Mouse (Mus musculus): ENCODE measurements at regions not wholly inside any gene's neighbourhood (a gene's known extent, or its start where the extent isn't known, plus 50 kb on each side); places are given as distances from the start of the nearest gene placed in this dataset.

- Histone ChIP-seq H3K9me3 (ENCODE audit: control insufficient read depth, low read length) (no peaks in the 10 kb centered on the region), H3K27ac (ENCODE audit: low read depth, low read length) (no peak overlapping the region), H3K4me1 (ENCODE audit: control insufficient read depth, insufficient read depth, low read length) (peaks cover 10% of the 10 kb centered on the region; the same call in 1 of the 2 replicates), H3K9ac (ENCODE audit: low read length) (no peak overlapping the region), H3K27me3 (ENCODE audit: control insufficient read depth, insufficient read depth, low read length) (no peaks in the 10 kb centered on the region), H3K4me3 (ENCODE audit: low read depth, low read length) (no peak overlapping the region), H3K4me2 (ENCODE audit: low read depth) (no peak overlapping the region), H3K36me3 (ENCODE audit: control insufficient read depth, insufficient read depth, low read length) (no peaks in the 10 kb centered on the region)
- 67% methylated on average over 3 of the region's 3 CpGs for WGBS
- ATAC-seq (ENCODE audit: insufficient read depth, low FRiP score, low TSS enrichment) = no peak
- no peak for DNase-seq (ENCODE audit: low spot score)
These were observed 356.8 kb upstream of the Cited2 start for GRCm38 (mm10) chr10:17366042-17366740.

DNA sequence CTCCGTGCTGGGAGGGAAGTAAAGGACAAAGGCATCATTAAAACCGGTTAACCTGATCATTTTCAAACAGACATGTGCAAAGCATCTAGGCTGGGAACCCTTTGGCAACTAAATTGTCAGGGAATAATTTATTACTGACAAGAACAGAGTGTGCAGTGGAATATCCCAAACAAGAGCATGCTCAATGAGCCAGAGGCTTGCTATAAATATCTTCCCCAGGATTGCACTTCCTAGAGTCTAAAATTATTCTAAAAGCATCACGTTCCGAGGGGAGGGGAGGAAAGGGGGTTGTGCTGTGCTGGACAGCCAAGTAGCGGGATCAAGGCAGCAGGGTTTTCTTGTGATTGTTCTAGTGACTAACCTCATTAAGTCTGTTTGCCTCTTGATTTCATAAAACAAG, 356.0 kb upstream of the Cited2 start:
- H3K9ac ChIP-seq (ENCODE audit: low read length) = no peak overlapping the region
- peak; percentile 89 for ATAC-seq (ENCODE audit: insufficient read depth, low FRiP score, low TSS enrichment)
- no peak overlapping the region for H3K4me3 ChIP-seq (ENCODE audit: low read depth, low read length)
- 5% methylated on average over 5 of the region's 5 CpGs for WGBS
- H3K36me3 ChIP-seq (ENCODE audit: control insufficient read depth, insufficient read depth, low read length) = no peaks in the 10 kb centered on the region
- peak; percentile 20 for DNase-seq (ENCODE audit: low spot score)
- H3K4me2 ChIP-seq (ENCODE audit: low read depth) = no peak overlapping the region
- H3K27ac ChIP-seq (ENCODE audit: low read depth, low read length) = peak overlapping the region; percentile 44; the same call in 1 of the 2 replicates
- peaks cover 10% of the 10 kb centered on the region; the same call in 1 of the 2 replicates for H3K4me1 ChIP-seq (ENCODE audit: control insufficient read depth, insufficient read depth, low read length)
- no peaks in the 10 kb centered on the region for H3K27me3 ChIP-seq (ENCODE audit: control insufficient read depth, insufficient read depth, low read length)
- no peaks in the 10 kb centered on the region for H3K9me3 ChIP-seq (ENCODE audit: control insufficient read depth, low read length)

GRCm38 (mm10) chr10:17367430-17367829, 355.6 kb upstream of the Cited2 start:
- DNase-seq (ENCODE audit: low spot score) = no peak
- peak overlapping the region; percentile 44; the same call in 1 of the 2 replicates for H3K27ac ChIP-seq (ENCODE audit: low read depth, low read length)
- H3K9ac ChIP-seq (ENCODE audit: low read length) = no peak overlapping the region

DNA sequence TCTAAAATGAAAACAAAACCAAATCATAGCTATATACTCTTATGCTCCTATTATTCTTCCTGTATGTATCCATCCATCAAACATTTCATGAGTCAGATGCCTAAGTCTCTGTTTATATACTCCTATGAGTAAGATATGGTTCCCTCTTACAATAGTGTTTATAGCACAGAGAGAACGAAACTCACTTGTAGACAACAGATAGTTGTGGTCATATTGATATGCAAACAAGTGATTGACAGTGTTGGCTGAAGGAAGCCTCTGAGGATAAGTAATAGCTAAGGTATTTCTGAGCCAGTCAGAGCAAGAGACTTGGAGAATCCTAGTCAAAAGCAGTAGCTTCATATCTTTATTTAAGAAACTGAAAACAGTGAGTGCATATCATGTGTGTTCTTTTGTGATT, 354.4 kb upstream of the Cited2 start:
- WGBS = 86% methylated on average over 1 of the region's 1 CpGs
- no peak for ATAC-seq (ENCODE audit: insufficient read depth, low FRiP score, low TSS enrichment)
- H3K27me3 ChIP-seq (ENCODE audit: control insufficient read depth, insufficient read depth, low read length) = no peaks in the 10 kb centered on the region
- H3K4me2 ChIP-seq (ENCODE audit: low read depth) = no peak overlapping the region
- no peak overlapping the region for H3K9ac ChIP-seq (ENCODE audit: low read length)
- H3K27ac ChIP-seq (ENCODE audit: low read depth, low read length) = no peak overlapping the region
- peaks cover 10% of the 10 kb centered on the region; the same call in 1 of the 2 replicates for H3K4me1 ChIP-seq (ENCODE audit: control insufficient read depth, insufficient read depth, low read length)
- H3K9me3 ChIP-seq (ENCODE audit: control insufficient read depth, low read length) = no peaks in the 10 kb centered on the region
- no peak overlapping the region for H3K4me3 ChIP-seq (ENCODE audit: low read depth, low read length)
- no peaks in the 10 kb centered on the region for H3K36me3 ChIP-seq (ENCODE audit: control insufficient read depth, insufficient read depth, low read length)
- no peak for DNase-seq (ENCODE audit: low spot score)

More at GRCm38 (mm10) chr10:17367430-17367829, 355.6 kb upstream of the Cited2 start:
- Histone ChIP-seq H3K9me3 (ENCODE audit: control insufficient read depth, low read length) (no peaks in the 10 kb centered on the region), H3K4me3 (ENCODE audit: low read depth, low read length) (no peak overlapping the region), H3K36me3 (ENCODE audit: control insufficient read depth, insufficient read depth, low read length) (no peaks in the 10 kb centered on the region), H3K4me2 (ENCODE audit: low read depth) (no peak overlapping the region), H3K4me1 (ENCODE audit: control insufficient read depth, insufficient read depth, low read length) (peaks cover 10% of the 10 kb centered on the region; the same call in 1 of the 2 replicates), H3K27me3 (ENCODE audit: control insufficient read depth, insufficient read depth, low read length) (no peaks in the 10 kb centered on the region)
- peak; percentile 63 for ATAC-seq (ENCODE audit: insufficient read depth, low FRiP score, low TSS enrichment)

DNA sequence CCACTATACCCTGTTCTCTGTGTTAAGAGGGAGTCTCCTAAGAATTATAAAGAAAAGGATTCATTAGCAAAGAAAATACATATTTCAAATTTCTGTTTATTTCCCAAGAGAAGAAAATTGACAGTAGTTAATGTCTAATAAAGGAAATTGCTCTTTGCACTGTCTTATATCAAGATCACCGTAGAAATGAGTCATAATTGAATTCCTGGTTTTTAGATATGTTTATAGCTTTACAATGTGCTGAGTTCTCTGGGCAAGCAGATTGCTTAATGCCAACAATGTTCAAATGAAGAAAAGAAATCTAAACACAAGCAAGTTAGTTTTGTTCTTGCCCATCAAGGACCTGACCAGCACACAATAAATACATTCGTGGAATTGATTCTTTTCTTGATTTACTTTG, 350.1 kb upstream of the Cited2 start:
- DNase-seq (ENCODE audit: low spot score) (no peak), ATAC-seq (ENCODE audit: insufficient read depth, low FRiP score, low TSS enrichment) (no peak)
- Histone ChIP-seq H3K27ac (ENCODE audit: low read depth, low read length) (no peak overlapping the region), H3K9ac (ENCODE audit: low read length) (no peak overlapping the region), H3K4me2 (ENCODE audit: low read depth) (no peak overlapping the region), H3K4me3 (ENCODE audit: low read depth, low read length) (no peak overlapping the region), H3K9me3 (ENCODE audit: control insufficient read depth, low read length) (no peaks in the 10 kb centered on the region), H3K27me3 (ENCODE audit: control insufficient read depth, insufficient read depth, low read length) (no peaks in the 10 kb centered on the region), H3K36me3 (ENCODE audit: control insufficient read depth, insufficient read depth, low read length) (no peaks in the 10 kb centered on the region), H3K4me1 (ENCODE audit: control insufficient read depth, insufficient read depth, low read length) (no peaks in the 10 kb centered on the region)
- WGBS = 76% methylated on average over 2 of the region's 2 CpGs

DNA sequence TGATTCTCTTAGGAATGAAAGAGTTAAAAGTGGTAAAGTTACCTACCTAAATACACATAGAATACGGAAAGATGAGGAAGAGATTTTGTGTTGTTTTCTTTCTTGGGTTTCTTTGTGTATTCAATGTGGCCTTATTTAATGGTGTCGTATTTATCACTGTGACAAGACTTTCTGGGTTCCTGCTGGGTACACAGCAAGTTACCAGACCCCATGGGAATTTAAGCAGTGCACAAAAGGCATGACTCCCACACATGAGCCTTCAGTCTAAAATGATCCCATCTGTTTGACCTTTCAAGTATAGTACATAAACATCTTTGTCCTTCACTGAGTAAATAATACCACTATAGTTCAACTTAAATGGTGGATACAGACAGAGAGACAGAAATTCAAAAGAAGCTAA, 349.0 kb upstream of the Cited2 start:
- 25% methylated on average over 2 of the region's 2 CpGs for WGBS
- no peak overlapping the region for H3K4me2 ChIP-seq (ENCODE audit: low read depth)
- H3K36me3 ChIP-seq (ENCODE audit: control insufficient read depth, insufficient read depth, low read length) = no peaks in the 10 kb centered on the region
- no peaks in the 10 kb centered on the region for H3K9me3 ChIP-seq (ENCODE audit: control insufficient read depth, low read length)
- no peak for DNase-seq (ENCODE audit: low spot score)
- ATAC-seq (ENCODE audit: insufficient read depth, low FRiP score, low TSS enrichment) = no peak
- H3K27ac ChIP-seq (ENCODE audit: low read depth, low read length) = no peak overlapping the region
- H3K9ac ChIP-seq (ENCODE audit: low read length) = no peak overlapping the region
- H3K27me3 ChIP-seq (ENCODE audit: control insufficient read depth, insufficient read depth, low read length) = no peaks in the 10 kb centered on the region
- H3K4me1 ChIP-seq (ENCODE audit: control insufficient read depth, insufficient read depth, low read length) = no peaks in the 10 kb centered on the region
- H3K4me3 ChIP-seq (ENCODE audit: low read depth, low read length) = no peak overlapping the region

DNA sequence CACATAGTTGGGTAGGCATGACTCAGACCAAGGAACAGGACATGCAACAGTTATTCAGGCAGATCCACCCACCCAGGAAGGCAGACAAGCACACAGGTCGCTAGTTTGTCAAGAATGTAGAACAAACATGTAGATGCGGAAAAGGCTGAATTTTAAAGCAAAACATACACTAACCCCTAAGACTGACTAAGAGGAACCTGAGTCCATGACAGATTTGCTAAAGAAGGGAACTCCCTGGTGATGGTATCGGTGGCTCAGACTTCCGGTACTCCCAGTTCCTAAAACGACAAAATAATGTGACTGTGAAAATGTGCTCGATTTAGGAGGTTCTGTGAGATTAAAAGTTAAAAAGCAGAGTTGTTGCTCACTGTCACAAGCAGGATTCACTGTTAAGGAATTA, 340.0 kb upstream of the Cited2 start:
- H3K9me3 ChIP-seq (ENCODE audit: control insufficient read depth, low read length) = no peaks in the 10 kb centered on the region
- no peak overlapping the region for H3K9ac ChIP-seq (ENCODE audit: low read length)
- H3K4me3 ChIP-seq (ENCODE audit: low read depth, low read length) = no peak overlapping the region
- WGBS = 87% methylated on average over 6 of the region's 6 CpGs
- no peaks in the 10 kb centered on the region for H3K27me3 ChIP-seq (ENCODE audit: control insufficient read depth, insufficient read depth, low read length)
- no peak overlapping the region for H3K27ac ChIP-seq (ENCODE audit: low read depth, low read length)
- H3K4me1 ChIP-seq (ENCODE audit: control insufficient read depth, insufficient read depth, low read length) = no peaks in the 10 kb centered on the region
- H3K36me3 ChIP-seq (ENCODE audit: control insufficient read depth, insufficient read depth, low read length) = no peaks in the 10 kb centered on the region
- ATAC-seq (ENCODE audit: insufficient read depth, low FRiP score, low TSS enrichment) (no peak), DNase-seq (ENCODE audit: low spot score) (no peak)
- H3K4me2 ChIP-seq (ENCODE audit: low read depth) = no peak overlapping the region

DNA sequence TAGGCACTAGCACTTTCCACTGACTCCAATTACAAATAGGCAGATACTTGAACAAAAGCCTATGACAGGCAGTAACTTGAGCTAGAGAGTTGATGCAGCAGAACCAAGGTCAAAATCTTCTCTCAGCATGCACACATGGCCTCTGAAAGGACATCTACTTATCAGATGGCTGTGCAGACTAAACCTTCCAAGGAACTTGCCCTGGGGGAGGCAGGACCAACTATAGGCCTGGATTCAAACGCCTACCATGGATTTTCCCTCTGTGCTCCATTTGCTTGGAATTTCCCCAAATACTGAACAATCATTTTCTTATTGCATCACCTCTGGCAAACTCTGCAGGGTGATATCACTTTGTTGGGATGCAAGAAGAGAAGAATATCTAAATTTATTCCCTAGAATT, 337.8 kb upstream of the Cited2 start:
- DNase-seq (ENCODE audit: low spot score) = no peak
- no peak for ATAC-seq (ENCODE audit: insufficient read depth, low FRiP score, low TSS enrichment)
- H3K36me3 ChIP-seq (ENCODE audit: control insufficient read depth, insufficient read depth, low read length) = no peaks in the 10 kb centered on the region
- H3K4me1 ChIP-seq (ENCODE audit: control insufficient read depth, insufficient read depth, low read length) = no peaks in the 10 kb centered on the region
- H3K4me3 ChIP-seq (ENCODE audit: low read depth, low read length) = no peak overlapping the region
- no peak overlapping the region for H3K9ac ChIP-seq (ENCODE audit: low read length)
- 65% methylated on average over 1 of the region's 1 CpGs for WGBS
- no peak overlapping the region for H3K4me2 ChIP-seq (ENCODE audit: low read depth)
- no peaks in the 10 kb centered on the region for H3K9me3 ChIP-seq (ENCODE audit: control insufficient read depth, low read length)
- no peak overlapping the region for H3K27ac ChIP-seq (ENCODE audit: low read depth, low read length)
- no peaks in the 10 kb centered on the region for H3K27me3 ChIP-seq (ENCODE audit: control insufficient read depth, insufficient read depth, low read length)

GRCm38 (mm10) chr10:17387296-17387695, 335.7 kb upstream of the Cited2 start:
- no peak overlapping the region for H3K4me3 ChIP-seq (ENCODE audit: low read depth, low read length)
- H3K36me3 ChIP-seq (ENCODE audit: control insufficient read depth, insufficient read depth, low read length) = no peaks in the 10 kb centered on the region
- no peak overlapping the region for H3K9ac ChIP-seq (ENCODE audit: low read length)
- no peaks in the 10 kb centered on the region for H3K9me3 ChIP-seq (ENCODE audit: control insufficient read depth, low read length)
- no peak for ATAC-seq (ENCODE audit: insufficient read depth, low FRiP score, low TSS enrichment)
- no peaks in the 10 kb centered on the region for H3K4me1 ChIP-seq (ENCODE audit: control insufficient read depth, insufficient read depth, low read length)
- no peak overlapping the region for H3K4me2 ChIP-seq (ENCODE audit: low read depth)
- H3K27ac ChIP-seq (ENCODE audit: low read depth, low read length) = no peak overlapping the region
- no peaks in the 10 kb centered on the region for H3K27me3 ChIP-seq (ENCODE audit: control insufficient read depth, insufficient read depth, low read length)
- WGBS = 79% methylated on average over 4 of the region's 4 CpGs
- DNase-seq (ENCODE audit: low spot score) = no peak
